Mouse (Mus musculus) myocyte (in vitro differentiated cells): ENCODE data around the gene Naa35.

Source experiments
- MAX ChIP-seq: IDR thresholded peaks from one replicate; pipeline ENCODE4 v1.6.1; 2011; ENCODE audit warnings: low read depth, mild to moderate bottlenecking, control low read depth
- MYOG ChIP-seq, 3 experiments: IDR thresholded peaks; one replicate each; pipeline ENCODE4 v1.6.1; 2011; ENCODE audit warnings: control low read depth in 2 of 3, low read depth in 2 of 3, mild to moderate bottlenecking in 2 of 3; ENCODE audit not compliant: insufficient read length in 2 of 3, control insufficient read depth in 1 of 3, insufficient read depth in 1 of 3
- POLR2A ChIP-seq: IDR thresholded peaks from one replicate; pipeline ENCODE4 v1.6.1; 2011; ENCODE audit warnings: low read depth, mild to moderate bottlenecking, control low read depth, moderate library complexity; ENCODE audit not compliant: insufficient read length
- POLR2AphosphoS2 ChIP-seq: IDR thresholded peaks from one replicate; pipeline ENCODE4 v1.6.1; 2011; ENCODE audit warnings: low read depth, control low read depth; ENCODE audit not compliant: insufficient read length
- SRF ChIP-seq: IDR thresholded peaks from one replicate; pipeline ENCODE4 v1.6.1; 2011; ENCODE audit warnings: low read depth; ENCODE audit not compliant: control insufficient read depth, insufficient read length
- TCF12 ChIP-seq: IDR thresholded peaks from one replicate; pipeline ENCODE4 v1.6.1; 2011; ENCODE audit warnings: mild to moderate bottlenecking, control low read depth; ENCODE audit not compliant: poor library complexity, insufficient read depth, severe bottlenecking
- TCF3 ChIP-seq: IDR thresholded peaks from one replicate; pipeline ENCODE4 v1.6.1; 2011; ENCODE audit warnings: low read depth, control low read depth; ENCODE audit not compliant: insufficient read length
- USF1 ChIP-seq: IDR thresholded peaks from one replicate; pipeline ENCODE4 v1.6.1; 2011; ENCODE audit warnings: low read depth, mild to moderate bottlenecking, control low read depth, moderate library complexity

- TF ChIP-seq MAX (no peak), MYOG (IDR thresholded peaks at IDR 0.05; ENCODE audit: control insufficient read depth in 1 of 3, insufficient read depth in 1 of 3, insufficient read length in 2 of 3, low read depth in 2 of 3) (no peak), POLR2A (no peak), USF1 (no peak), TCF12 (no peak), POLR2AphosphoS2 (no peak), SRF (no peak), TCF3 (no peak)
Measured at GRCm38 (mm10) chr13:59624903-59625302, 39.8 kb downstream of the Naa35 start.
